Mouse (Mus musculus): ENCODE data around the gene Cbln4. TPM values are rescaled to one million over a fixed set of nuclear protein-coding genes. Genes with fewer than 3 reads are reported as not detected.

The Cbln4 gene
- polyA plus RNA-seq, 1 experiment = 12.2 TPM

Other genes with a start within 250 kb of the Cbln4 start
- gene Mc3r, start 205.0 kb upstream of the Cbln4 start, polyA plus RNA-seq (2012; rRNA removed) = 0.13 and 0.22 TPM in 2 replicates